Mouse (Mus musculus): ENCODE measurements around the gene Zdhhc1.
A peak's percentile ranks its signal among the peaks of the same experiment; 100 is the strongest.

Zdhhc1 gene

GRCm38 (mm10) chr8:105516018-105516645 lies 19.4 kb upstream of the Zdhhc1 start:
- DNase-seq: peak; percentile 90

GRCm38 (mm10) chr8:105514656-105515055 lies 18.0 kb upstream of the Zdhhc1 start:
- DNase-seq: no peak

GRCm38 (mm10) chr8:105514194-105514593 lies 17.5 kb upstream of the Zdhhc1 start:
- no peak for DNase-seq

- DNase-seq: no peak
Measured at GRCm38 (mm10) chr8:105509997-105510735, 13.5 kb upstream of the Zdhhc1 start.

- no peak for DNase-seq
Measured at GRCm38 (mm10) chr8:105508758-105509157, 12.1 kb upstream of the Zdhhc1 start.

- no peak for DNase-seq
Measured at GRCm38 (mm10) chr8:105506977-105507376, 10.3 kb upstream of the Zdhhc1 start.

GRCm38 (mm10) chr8:105504617-105505016 lies 7.9 kb upstream of the Zdhhc1 start:
- no peak for DNase-seq

- no peak for DNase-seq
Measured at GRCm38 (mm10) chr8:105499787-105500186, 3.1 kb upstream of the Zdhhc1 start.

GRCm38 (mm10) chr8:105495350-105496302 lies 1.1 kb downstream of the Zdhhc1 start:
- peak; percentile 22 for DNase-seq

GRCm38 (mm10) chr8:105494566-105494965 lies 2.1 kb downstream of the Zdhhc1 start:
- no peak for DNase-seq

- no peak for DNase-seq
Measured at GRCm38 (mm10) chr8:105493495-105493894, 3.2 kb downstream of the Zdhhc1 start.

GRCm38 (mm10) chr8:105489281-105489680 lies 7.4 kb downstream of the Zdhhc1 start:
- no peak for DNase-seq

GRCm38 (mm10) chr8:105488082-105488481 lies 8.6 kb downstream of the Zdhhc1 start:
- no peak for DNase-seq

- peak; percentile 58 for DNase-seq
Measured at GRCm38 (mm10) chr8:105484392-105484791, 12.3 kb downstream of the Zdhhc1 start.

GRCm38 (mm10) chr8:105484030-105484368 lies 12.7 kb downstream of the Zdhhc1 start:
- DNase-seq: no peak

- peak; percentile 71 for DNase-seq
Measured at GRCm38 (mm10) chr8:105483212-105484029, 13.3 kb downstream of the Zdhhc1 start.

GRCm38 (mm10) chr8:105482123-105482522 lies 14.6 kb downstream of the Zdhhc1 start:
- DNase-seq: no peak

- peak; percentile 61 for DNase-seq
Measured at GRCm38 (mm10) chr8:105481453-105481852, 15.2 kb downstream of the Zdhhc1 start.

- no peak for DNase-seq
Measured at GRCm38 (mm10) chr8:105481013-105481412, 15.7 kb downstream of the Zdhhc1 start.

- no peak for DNase-seq
Measured at GRCm38 (mm10) chr8:105477792-105478191, 18.9 kb downstream of the Zdhhc1 start.

- peak; percentile 76 for DNase-seq
Measured at GRCm38 (mm10) chr8:105476628-105477413, 19.9 kb downstream of the Zdhhc1 start.

GRCm38 (mm10) chr8:105476161-105476560 lies 20.5 kb downstream of the Zdhhc1 start:
- no peak for DNase-seq
